Mouse (Mus musculus) heart, postnatal 0 days (tissue): Measurements from ENCODE around the gene Cdc14a.

ENCODE experiments used
- CTCF ChIP-seq: IDR thresholded peaks from 2 replicates; pipeline ENCODE4 v1.5.1; 2016; ENCODE audit warnings: antibody characterized with exemption, control low read depth, low read depth
- EP300 ChIP-seq: IDR thresholded peaks from 2 replicates; pipeline ENCODE4 v1.6.1; 2016; ENCODE audit warnings: antibody characterized with exemption, low read depth

GRCm38 (mm10) chr3:116396571-116396970, 27.3 kb downstream of the Cdc14a start:
- TF ChIP-seq CTCF (no peak), EP300 (no peak)
